Mouse (Mus musculus) retina, postnatal 1 day (tissue): ENCODE data around the gene Gm10282.

Source experiments
- DNase-seq: peaks from one replicate; pipeline ENCODE4 v3.0.0-alpha.2; 2012

The Gm10282 gene

GRCm38 (mm10) chr8:72305210-72305905 lies at the start of gene Gm10282:
Gene Gm10282, minus strand, starts transcription at chr8:72305260.
- DNase-seq, result no peak

DNA sequence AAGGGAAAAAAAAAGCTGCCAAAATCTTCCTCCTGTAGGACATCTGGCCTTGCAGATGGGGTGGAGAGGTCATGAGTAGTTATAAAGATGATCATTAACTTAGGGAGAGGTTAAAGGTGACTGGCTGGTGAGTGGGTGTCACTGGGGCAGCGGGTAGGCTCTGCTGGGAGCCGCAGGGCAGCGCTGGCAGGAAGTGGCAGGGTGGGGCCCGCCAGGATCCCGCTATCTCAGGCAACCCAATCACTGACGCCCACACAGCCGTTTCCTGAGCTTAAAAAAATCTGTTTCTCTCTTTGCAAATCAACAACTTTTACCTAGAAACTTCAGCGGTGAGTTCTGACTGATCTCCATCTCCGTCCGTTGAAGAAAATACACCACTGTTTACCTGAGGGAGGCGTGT lies 49.2 kb upstream of the Gm10282 start:
- DNase-seq, result no peak

DNA sequence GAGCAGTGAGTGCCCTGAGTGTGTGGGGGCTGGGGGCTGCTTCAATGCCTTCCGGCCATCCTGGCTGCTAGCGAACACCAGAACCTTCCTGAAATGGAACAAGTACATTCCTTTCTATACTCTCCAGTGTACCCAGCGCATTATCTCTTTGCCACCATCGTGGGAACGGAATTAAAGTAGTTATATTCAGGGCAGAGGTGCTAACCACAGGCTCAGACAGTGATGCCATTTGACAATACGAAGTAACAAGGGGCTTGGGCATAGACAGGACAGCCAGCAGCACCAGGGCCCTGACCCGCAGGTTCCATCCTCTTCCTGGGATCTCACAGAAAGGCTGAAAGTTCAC lies 48.6 kb upstream of the Gm10282 start:
- no peak for DNase-seq

DNA sequence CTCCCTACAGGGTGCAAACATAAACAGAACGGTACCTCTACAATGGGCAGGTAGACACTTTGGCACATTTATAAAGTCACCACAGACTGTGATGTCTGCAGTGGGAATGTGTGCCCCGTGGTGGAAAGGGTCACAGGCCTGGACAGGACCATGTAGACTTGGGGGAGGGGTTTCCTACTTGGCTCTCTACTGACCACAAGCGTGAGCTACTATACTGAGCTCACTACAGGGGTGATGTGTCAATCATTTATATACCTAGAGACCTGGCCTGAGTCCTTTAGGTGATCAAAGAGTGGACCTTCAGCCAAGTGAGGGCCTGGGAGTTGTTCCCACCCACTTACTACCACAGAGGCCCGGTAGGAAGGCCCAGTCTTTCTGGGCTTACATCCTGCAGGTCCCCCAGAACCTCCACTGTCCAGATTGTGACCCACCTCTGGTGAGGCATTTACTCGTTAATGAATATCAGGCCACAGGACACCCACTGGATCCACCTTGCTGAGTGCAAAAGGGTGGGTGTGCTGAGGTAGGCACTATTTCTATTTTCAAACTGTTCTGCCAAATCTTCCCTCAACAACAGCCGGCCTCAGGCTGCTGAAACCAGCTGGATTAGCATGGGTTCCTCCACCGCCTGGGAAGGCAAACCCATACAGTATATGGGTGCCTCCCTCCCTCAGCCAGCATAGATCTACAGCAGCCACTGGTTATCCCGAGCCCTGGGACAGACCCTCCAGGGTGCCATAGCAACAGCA lies 48.1 kb upstream of the Gm10282 start:
- no peak for DNase-seq

DNA sequence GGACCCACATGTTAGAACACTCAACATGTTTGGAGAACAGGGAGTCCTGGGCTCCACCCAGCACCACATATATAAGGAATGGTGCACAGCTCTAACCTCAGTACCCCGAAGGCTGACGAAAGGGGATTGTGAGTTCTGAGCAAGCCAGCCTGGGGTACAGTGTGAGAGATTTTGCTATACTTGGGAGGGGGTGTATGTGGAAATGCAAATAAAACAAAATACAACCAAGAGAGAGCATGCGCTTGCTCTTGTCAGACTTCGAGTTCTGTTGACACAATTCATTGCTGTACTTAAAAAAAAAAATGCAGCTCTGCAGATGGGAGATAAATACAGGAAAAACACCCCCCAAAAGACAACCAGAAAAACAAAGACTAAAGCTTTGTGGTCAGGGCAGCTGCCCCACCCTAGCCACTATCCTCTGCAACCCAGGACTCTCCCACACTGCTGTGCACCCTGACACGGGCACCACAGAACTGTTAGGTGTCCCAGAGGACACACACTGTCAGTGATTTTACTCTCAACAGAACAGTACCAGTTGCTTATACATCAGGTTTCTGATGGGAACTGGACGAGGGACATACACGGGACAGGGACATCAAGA lies 46.4 kb upstream of the Gm10282 start:
- no peak for DNase-seq

GRCm38 (mm10) chr8:72350727-72351126 lies 45.7 kb upstream of the Gm10282 start:
- DNase-seq, result no peak

- DNase-seq, result no peak
Observed at GRCm38 (mm10) chr8:72349838-72350237, 44.8 kb upstream of the Gm10282 start.

- DNase-seq, result no peak
Observed at GRCm38 (mm10) chr8:72348956-72349355, 43.9 kb upstream of the Gm10282 start.

- DNase-seq, result no peak
Observed at GRCm38 (mm10) chr8:72348114-72348513, 43.1 kb upstream of the Gm10282 start.

GRCm38 (mm10) chr8:72347553-72347952 lies 42.5 kb upstream of the Gm10282 start:
- no peak for DNase-seq

DNA sequence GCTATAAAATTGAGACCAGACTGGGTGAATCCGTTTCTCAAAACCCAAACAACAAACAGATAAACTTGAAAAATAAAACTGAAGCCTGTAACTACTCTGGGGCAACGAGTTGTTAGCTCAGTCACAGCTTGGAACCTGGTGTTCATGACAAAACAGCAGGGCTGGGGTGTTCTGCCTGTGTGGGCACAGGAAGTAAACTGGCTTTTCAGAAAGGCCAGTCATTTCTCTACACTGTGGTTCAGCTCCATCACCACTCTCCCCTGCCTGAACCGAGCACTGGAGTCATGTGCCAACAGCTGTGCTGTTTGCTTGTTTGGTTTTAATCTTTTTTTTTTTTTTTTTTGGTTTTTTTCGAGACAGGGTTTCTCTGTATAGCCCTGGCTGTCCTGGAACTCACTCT lies 38.7 kb upstream of the Gm10282 start:
- DNase-seq, result no peak

DNA sequence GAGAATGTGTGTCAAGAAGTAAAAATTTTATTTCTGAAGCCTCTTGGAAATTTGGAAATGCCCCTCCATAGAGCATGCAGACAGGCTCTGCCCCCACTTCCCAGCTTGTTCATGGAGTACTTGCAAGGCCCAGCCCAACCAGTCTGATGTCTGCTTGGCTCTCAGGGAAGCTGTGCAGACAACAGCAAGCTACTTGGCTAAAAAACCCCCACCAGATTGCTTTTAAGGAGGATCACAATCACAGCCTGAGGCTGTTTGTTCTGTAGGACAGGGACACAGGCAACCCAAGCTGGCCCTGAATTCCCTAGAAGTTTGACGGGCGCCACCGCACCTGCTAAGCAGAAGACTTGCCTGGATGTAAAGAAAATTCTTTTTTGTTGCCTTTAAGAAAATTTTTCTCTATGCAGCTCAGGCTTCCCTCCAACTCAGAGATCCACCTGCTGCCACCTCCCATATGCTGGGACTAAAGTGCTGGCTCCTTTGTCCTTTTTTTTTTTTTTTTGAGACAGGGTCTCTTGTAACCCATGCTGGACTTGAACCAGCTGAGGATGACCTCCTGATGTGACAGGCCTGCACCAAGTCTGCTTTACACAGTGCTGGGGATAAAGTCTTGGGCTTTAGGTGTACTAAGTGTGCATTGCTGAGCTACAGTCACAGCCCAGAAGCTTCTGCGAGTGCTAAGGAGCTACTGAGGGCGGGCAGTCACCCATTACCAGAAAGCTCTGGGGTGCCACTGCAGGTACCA lies 37.7 kb upstream of the Gm10282 start:
- no peak for DNase-seq

- no peak for DNase-seq
Observed at GRCm38 (mm10) chr8:72337034-72337433, 32.0 kb upstream of the Gm10282 start.

GRCm38 (mm10) chr8:72336273-72336672 lies 31.2 kb upstream of the Gm10282 start:
- DNase-seq, result no peak

- DNase-seq, result no peak
Observed at GRCm38 (mm10) chr8:72334144-72334641, 29.1 kb upstream of the Gm10282 start.

GRCm38 (mm10) chr8:72333429-72334143 lies 28.5 kb upstream of the Gm10282 start:
- DNase-seq, result no peak

DNA sequence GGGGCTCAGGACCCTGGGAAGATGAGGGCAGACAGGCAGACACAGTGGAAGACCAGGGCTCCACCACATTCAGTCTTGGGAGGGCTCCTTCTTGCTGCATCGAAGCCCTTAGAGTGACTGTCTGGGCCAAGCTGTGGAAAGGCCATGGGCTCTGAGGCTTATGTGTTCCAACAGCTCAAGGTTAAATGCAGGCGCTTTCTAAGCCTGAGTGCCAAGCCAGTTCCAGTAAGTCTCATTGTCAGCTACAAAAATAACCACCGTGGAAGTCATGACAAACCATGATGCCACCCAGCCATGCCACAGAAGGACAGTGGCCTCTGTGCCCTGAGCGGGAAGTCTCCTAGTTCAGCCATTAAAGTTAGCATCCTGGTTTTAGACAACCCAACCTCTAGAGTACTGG lies 26.6 kb upstream of the Gm10282 start:
- no peak for DNase-seq

GRCm38 (mm10) chr8:72330806-72331516 lies 25.9 kb upstream of the Gm10282 start:
- DNase-seq, result no peak

- DNase-seq, result no peak
Observed at GRCm38 (mm10) chr8:72329116-72329515, 24.1 kb upstream of the Gm10282 start.

DNA sequence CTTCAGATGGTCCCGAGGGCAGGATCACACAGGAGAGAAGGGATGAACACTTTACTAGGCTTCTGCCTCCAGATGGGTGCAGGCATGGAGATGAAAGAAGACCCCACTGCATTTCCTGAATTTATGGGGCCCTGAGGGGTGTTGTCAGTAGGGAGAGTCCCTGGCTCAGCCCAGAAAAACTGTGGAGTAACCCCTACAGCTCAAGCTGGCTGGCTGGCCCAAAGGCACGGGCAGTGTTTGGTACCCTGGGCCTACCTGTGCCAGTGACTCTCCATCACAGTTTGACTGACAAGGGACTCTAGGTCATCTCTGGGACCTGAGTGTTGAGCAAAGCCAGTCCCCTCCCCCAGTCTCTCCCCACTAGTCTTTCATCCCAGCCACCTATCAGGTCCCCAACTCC lies 19.6 kb upstream of the Gm10282 start:
- DNase-seq, result no peak

DNA sequence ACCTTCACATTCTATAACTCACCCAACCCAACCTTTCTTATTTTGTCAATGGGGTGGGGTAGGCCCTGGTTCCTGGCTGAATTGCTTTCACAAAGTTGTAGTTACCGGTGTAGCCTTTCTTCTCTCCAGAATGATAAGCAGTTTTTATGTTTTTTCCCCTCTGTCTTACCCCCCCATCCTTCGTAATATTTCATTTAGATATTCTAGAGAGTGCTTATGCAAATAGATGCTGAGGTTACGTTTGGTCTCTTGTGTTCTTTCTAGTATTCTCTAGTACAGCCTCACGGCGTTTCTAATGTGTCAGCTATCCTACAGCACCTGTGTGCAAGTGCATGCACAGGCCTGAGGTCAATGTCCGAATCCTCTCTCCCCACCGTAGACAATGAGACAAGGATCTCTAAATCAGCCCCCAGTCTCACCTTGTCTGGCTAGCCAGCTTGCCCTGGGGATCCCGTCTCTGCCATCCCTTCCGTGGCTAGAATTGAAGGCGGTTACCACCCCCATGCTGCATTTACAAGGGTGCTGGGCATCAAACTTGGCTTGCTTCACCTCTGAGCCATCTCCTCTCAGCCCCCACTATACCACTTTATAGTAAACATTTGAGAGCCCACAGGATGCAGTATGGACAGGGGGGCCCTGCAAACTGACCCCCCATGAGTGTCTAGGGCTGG lies 19.1 kb upstream of the Gm10282 start:
- no peak for DNase-seq
